Mouse (Mus musculus) G1E (cell line): ENCODE measurements around the gene Lrrc45. TPM values are rescaled to one million over a fixed set of nuclear protein-coding genes. Genes with fewer than 3 reads are reported as not detected.

Experiments used
- ATAC-seq: 2 replicates; pipeline ENCODE4 v1.8.0; 2016; ENCODE audit warnings: mild to moderate bottlenecking; ENCODE audit not compliant: insufficient number of reproducible peaks, poor library complexity, low FRiP score, severe bottlenecking; ENCODE audit errors: extremely low read depth
- DNase-seq: peaks from one replicate; pipeline ENCODE4 v3.0.0; 2012; ENCODE audit warnings: low spot score
- H3K27me3 ChIP-seq: 2 replicates; pipeline ENCODE4 v1.6.1; 2012; ENCODE audit warnings: mild to moderate bottlenecking, low read length, inconsistent platforms; ENCODE audit not compliant: insufficient read depth
- H3K36me3 ChIP-seq: replicated peaks from 2 replicates; pipeline ENCODE3; 2012; ENCODE audit warnings: mild to moderate bottlenecking, inconsistent platforms
- H3K4me1 ChIP-seq: 2 replicates; pipeline ENCODE4 v1.6.1; 2012; ENCODE audit warnings: low read depth, low read length, inconsistent platforms, mixed read lengths; ENCODE audit not compliant: insufficient read depth
- H3K4me3 ChIP-seq: 2 replicates; pipeline ENCODE4 v1.5.1; 2012; ENCODE audit warnings: low read depth, mild to moderate bottlenecking, inconsistent platforms, low read length, moderate library complexity, mixed read lengths
- H3K9me3 ChIP-seq: replicated peaks from 2 replicates; pipeline ENCODE4 v1.6.1; 2012; ENCODE audit warnings: inconsistent platforms
- CTCF ChIP-seq: IDR thresholded peaks from 2 replicates; pipeline ENCODE4 v1.5.1; 2012; ENCODE audit warnings: low read depth, low read length, inconsistent platforms, mixed read lengths
- GATA1 ChIP-seq: IDR thresholded peaks from 2 replicates; pipeline ENCODE4 v1.6.1; 2012; ENCODE audit warnings: borderline replicate concordance, low read length, inconsistent platforms, mixed read lengths
- GATA2 ChIP-seq: IDR thresholded peaks from 2 replicates; pipeline ENCODE4 v1.6.1; 2012; ENCODE audit warnings: low read depth, low read length, inconsistent platforms, borderline replicate concordance
- POLR2AphosphoS5 ChIP-seq: IDR thresholded peaks from 2 replicates; pipeline ENCODE4 v1.6.1; 2012; ENCODE audit warnings: low read depth, low read length, inconsistent platforms; ENCODE audit not compliant: insufficient replicate concordance
- TAL1 ChIP-seq: conservative IDR thresholded peaks from 2 replicates; pipeline ENCODE4 v1.6.1; 2012; ENCODE audit warnings: low read depth, low read length, inconsistent platforms, mixed read lengths
- polyA plus RNA-seq: library from polyadenylated mRNA; stranded (reverse); fragments of >175 nt; gene quantifications from 2 replicates; pipeline ENCODE4 v1.2.3, GENCODE M21; 2012
- total RNA-seq, 2 experiments: library from RNA; stranded (forward) in 1 of 2; stranded (reverse) in 1 of 2; fragments of 200-1000 nt in 1 of 2; fragments of >200 nt in 1 of 2; fragmentation: Nextera tagmentation in 1 of 2; gene quantifications; 2 replicates each; pipeline ENCODE4 v1.2.3; 2014 to 2017

The Lrrc45 gene
- total and polyA plus RNA-seq, 3 experiments: 12.1 to 23.3 (median 20.0) TPM

DNA sequence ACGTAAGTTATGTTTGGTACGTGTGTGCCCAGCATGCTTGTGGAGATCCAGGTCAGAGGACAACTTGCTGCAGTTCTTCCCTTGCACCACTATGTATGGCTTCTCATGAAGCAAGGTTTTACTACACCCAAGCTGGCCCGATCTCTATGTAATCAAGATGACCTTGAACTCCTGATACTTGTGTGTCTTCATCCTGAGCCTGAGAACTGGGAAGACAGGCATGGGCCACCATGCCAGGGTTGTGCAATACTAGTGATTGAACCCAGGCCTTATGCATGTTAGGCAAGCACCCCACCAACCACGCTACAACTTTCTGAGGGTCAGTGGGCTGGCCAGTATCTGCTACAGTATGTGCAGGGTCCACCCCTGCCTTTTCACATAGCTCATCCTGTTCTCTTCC is 36.8 kb upstream of the Lrrc45 start:
- DNase-seq (no peak), ATAC-seq (no peak)
- no peaks in the 10 kb centered on the region for H3K27me3 ChIP-seq
- no peak for TF ChIP-seq TAL1
- TF ChIP-seq GATA2: no peak
- no peak for TF ChIP-seq CTCF
- no peak for TF ChIP-seq GATA1
- TF ChIP-seq POLR2AphosphoS5: no peak
- H3K36me3 ChIP-seq: peaks cover 73% of the 10 kb centered on the region
- H3K4me1 ChIP-seq: peaks cover 30% of the 10 kb centered on the region
- H3K9me3 ChIP-seq: no peaks in the 10 kb centered on the region
- no peak overlapping the region for H3K4me3 ChIP-seq

GRCm38 (mm10) chr11:120679909-120680308 is 33.8 kb upstream of the Lrrc45 start:
- TF ChIP-seq GATA1 (no peak), GATA2 (no peak), TAL1 (no peak), POLR2AphosphoS5 (no peak), CTCF (no peak; the same call in 1 of the 2 replicates)
- H3K4me1 ChIP-seq: peaks cover 13% of the 10 kb centered on the region; the same call in 1 of the 2 replicates
- H3K9me3 ChIP-seq: no peaks in the 10 kb centered on the region
- DNase-seq: peak; percentile 19
- H3K4me3 ChIP-seq: no peak overlapping the region
- peaks cover 93% of the 10 kb centered on the region for H3K36me3 ChIP-seq
- no peak for ATAC-seq
- no peaks in the 10 kb centered on the region for H3K27me3 ChIP-seq

GRCm38 (mm10) chr11:120682683-120683082 is 31.0 kb upstream of the Lrrc45 start:
- TF ChIP-seq CTCF: no peak
- no peak for TF ChIP-seq GATA2
- TF ChIP-seq GATA1: no peak
- TF ChIP-seq TAL1: no peak
- TF ChIP-seq POLR2AphosphoS5: no peak
- Histone ChIP-seq H3K36me3 (peaks cover 95% of the 10 kb centered on the region), H3K9me3 (no peaks in the 10 kb centered on the region), H3K4me1 (peaks cover 3% of the 10 kb centered on the region; the same call in 1 of the 2 replicates), H3K27me3 (no peaks in the 10 kb centered on the region), H3K4me3 (no peak overlapping the region)
- ATAC-seq (no peak), DNase-seq (no peak)

- Histone ChIP-seq H3K27me3 (no peaks in the 10 kb centered on the region), H3K36me3 (peaks cover 95% of the 10 kb centered on the region)
- ATAC-seq: no peak
Observed at GRCm38 (mm10) chr11:120683536-120683935, 30.2 kb upstream of the Lrrc45 start.

DNA sequence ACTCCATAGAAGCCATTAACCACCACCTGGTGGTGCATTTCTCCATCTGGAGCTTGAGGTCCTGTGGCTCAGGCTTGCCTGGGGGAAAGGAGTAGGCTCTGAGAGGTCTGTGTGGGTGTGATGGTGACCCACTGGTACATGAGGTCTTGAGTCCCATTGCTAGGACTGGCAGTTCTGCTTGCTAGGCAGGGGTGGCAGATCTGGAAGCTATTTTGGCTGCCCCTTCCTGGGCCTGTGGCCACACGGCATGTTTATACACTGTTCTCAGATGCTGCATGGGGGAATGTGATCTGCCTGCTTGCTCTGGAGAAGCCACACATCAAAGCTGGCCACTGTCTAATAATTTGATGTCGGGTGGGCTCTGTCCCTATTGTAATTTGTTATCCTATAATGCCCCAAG is 29.6 kb upstream of the Lrrc45 start:
- no peak for TF ChIP-seq TAL1
- TF ChIP-seq GATA2: no peak
- TF ChIP-seq CTCF: no peak
- no peak for TF ChIP-seq POLR2AphosphoS5
- no peak for TF ChIP-seq GATA1
- peaks cover 95% of the 10 kb centered on the region for H3K36me3 ChIP-seq
- no peak overlapping the region for H3K4me3 ChIP-seq
- H3K4me1 ChIP-seq: peaks cover 3% of the 10 kb centered on the region; the same call in 1 of the 2 replicates
- DNase-seq: no peak
- H3K9me3 ChIP-seq: no peaks in the 10 kb centered on the region
- ATAC-seq: no peak
- no peaks in the 10 kb centered on the region for H3K27me3 ChIP-seq

More at GRCm38 (mm10) chr11:120683536-120683935, 30.2 kb upstream of the Lrrc45 start:
- no peak for TF ChIP-seq TAL1
- no peak for TF ChIP-seq POLR2AphosphoS5
- no peak for TF ChIP-seq GATA1
- no peak for TF ChIP-seq CTCF
- no peak for TF ChIP-seq GATA2
- H3K4me3 ChIP-seq: no peak overlapping the region
- no peaks in the 10 kb centered on the region for H3K9me3 ChIP-seq
- peaks cover 3% of the 10 kb centered on the region; the same call in 1 of the 2 replicates for H3K4me1 ChIP-seq
- DNase-seq: no peak

DNA sequence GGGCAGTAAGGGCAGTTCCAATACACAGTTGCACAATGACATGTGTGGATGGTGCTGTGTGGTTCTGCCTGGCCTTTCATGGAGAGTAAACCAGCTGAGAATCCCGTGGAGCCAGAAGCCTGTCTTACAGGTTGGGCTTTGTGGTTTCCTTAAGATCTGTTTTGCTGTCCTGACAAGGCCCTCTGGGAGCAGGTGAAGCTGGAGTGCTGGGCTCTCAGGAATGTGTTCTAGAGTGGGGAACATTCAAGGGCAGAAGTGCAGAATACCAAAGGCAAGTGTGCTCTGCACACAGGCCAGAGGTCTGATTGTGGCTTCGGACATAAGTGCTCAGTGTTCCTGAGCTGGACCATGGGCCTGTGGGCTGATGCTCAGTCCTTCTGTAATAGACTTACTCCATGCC is 29.1 kb upstream of the Lrrc45 start:
- DNase-seq (no peak), ATAC-seq (no peak)
- Histone ChIP-seq H3K27me3 (no peaks in the 10 kb centered on the region), H3K9me3 (no peaks in the 10 kb centered on the region), H3K4me1 (peaks cover 2% of the 10 kb centered on the region; the same call in 1 of the 2 replicates), H3K36me3 (peaks cover 95% of the 10 kb centered on the region), H3K4me3 (no peak overlapping the region)
- no peak for TF ChIP-seq GATA1
- TF ChIP-seq TAL1: no peak
